Comparison of ENCODE assay signal across 13 mouse cellular contexts in the genomic region with DNA sequence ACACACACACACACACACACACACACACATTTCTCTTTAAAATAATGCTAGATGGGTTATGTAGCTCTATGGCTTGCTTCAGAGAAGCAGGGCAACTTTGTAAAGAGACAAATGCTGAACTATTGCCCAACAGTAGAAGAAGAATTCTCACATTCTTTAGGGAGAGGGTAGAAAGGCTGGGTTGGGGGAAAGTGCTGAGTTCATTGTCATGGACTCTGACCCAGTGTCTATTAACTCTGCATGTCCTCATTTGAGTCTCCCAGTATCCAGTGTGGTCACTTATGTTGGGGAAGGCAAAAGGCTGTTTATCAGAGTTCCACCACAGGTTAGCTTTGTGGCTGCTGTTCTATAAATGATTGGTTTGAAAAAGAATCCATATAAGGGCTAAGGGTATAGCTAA.
"Had no signal": no experiment of that assay in that cellular context is flagged by ENCODE, and none has a peak within 500 bp of the region (broad histone marks: within the 10 kb centered on the region; RNA-seq: fewer than 3 reads in every experiment).

No protein-coding gene starts in this region.

- H3K36me3 ChIP-seq: limb, embryonic 12.5 days; midbrain, embryonic 12.5 days; midbrain, embryonic 15.5 days; stomach, embryonic 15.5 days had no signal

- H3K9me3 ChIP-seq: limb, embryonic 12.5 days; limb, embryonic 15.5 days; lung, embryonic 15.5 days; midbrain, embryonic 12.5 days; midbrain, embryonic 15.5 days; neural tube, embryonic 13.5 days; stomach, embryonic 15.5 days had no signal

- H3K4me3 ChIP-seq: limb, embryonic 12.5 days; limb, embryonic 15.5 days; lung, embryonic 15.5 days; midbrain, embryonic 12.5 days; midbrain, embryonic 15.5 days; myocyte; neural tube, embryonic 13.5 days; stomach, embryonic 15.5 days had no signal

- DNase-seq: right cerebral cortex, postnatal 25 days had no signal

- H3K27ac ChIP-seq: hindbrain, postnatal 0 days; limb, embryonic 12.5 days; limb, embryonic 15.5 days; lung, embryonic 15.5 days; macrophage; midbrain, embryonic 12.5 days; midbrain, embryonic 15.5 days; neural tube, embryonic 13.5 days; stomach, embryonic 15.5 days had no signal

- ATAC-seq: hindbrain, postnatal 0 days; inflammation-experienced regulatory T-cells, adult 6 months; intestine, embryonic 16.5 days; midbrain, embryonic 15.5 days had no signal

- H3K27me3 ChIP-seq: lung, embryonic 15.5 days; midbrain, embryonic 15.5 days; neural tube, embryonic 13.5 days; stomach, embryonic 15.5 days had no signal

- H3K9ac ChIP-seq: limb, embryonic 12.5 days; limb, embryonic 15.5 days; lung, embryonic 15.5 days; midbrain, embryonic 12.5 days; midbrain, embryonic 15.5 days; neural tube, embryonic 13.5 days; stomach, embryonic 15.5 days had no signal

- H3K4me2 ChIP-seq: limb, embryonic 12.5 days; limb, embryonic 15.5 days; lung, embryonic 15.5 days; midbrain, embryonic 12.5 days; midbrain, embryonic 15.5 days; neural tube, embryonic 13.5 days; stomach, embryonic 15.5 days had no signal
